Mouse (Mus musculus) liver, adult 2 months (tissue): ENCODE data around the gene Galnt16.

Source experiments
- CTCF ChIP-seq: fragments of 200-500 bp; IDR thresholded peaks from 2 replicates; pipeline ENCODE4 v1.5.1; 2011; ENCODE audit warnings: low read depth, low read length, control low read depth
- POLR2A ChIP-seq: fragments of 200-500 bp; IDR thresholded peaks from 2 replicates; pipeline ENCODE4 v1.6.1; 2011; ENCODE audit warnings: low read length, control low read depth; ENCODE audit not compliant: insufficient read depth; ENCODE audit errors: extremely low read depth

DNA sequence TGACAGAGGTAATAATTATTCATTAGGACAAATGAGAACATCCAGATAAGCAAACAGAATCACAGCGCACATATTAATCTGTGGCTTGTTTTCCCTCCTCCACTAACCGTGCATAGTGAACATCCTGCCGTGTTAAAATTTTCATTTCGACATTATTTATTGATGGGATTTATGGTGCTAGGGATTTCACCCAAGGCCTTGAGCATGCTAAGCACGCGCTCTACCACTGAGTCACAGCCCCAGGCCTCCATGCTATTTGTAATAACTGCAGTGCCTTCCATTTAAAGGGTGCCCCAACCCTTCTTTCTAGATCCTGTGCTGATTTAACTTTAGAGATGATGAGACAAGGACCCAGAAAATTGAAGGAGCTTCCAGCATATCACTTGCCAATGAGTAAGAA lies 36.2 kb downstream of the Galnt16 start:
- TF ChIP-seq CTCF = no peak
- TF ChIP-seq POLR2A = no peak
